Mouse (Mus musculus) liver, embryonic 11.5 days (tissue): ENCODE data around the gene Tsc1. TPM values are rescaled to one million over a fixed set of nuclear protein-coding genes. Genes with fewer than 3 reads are reported as not detected.
A peak's percentile ranks its signal among the peaks of the same experiment; 100 is the strongest.

Source experiments
- ATAC-seq: fragments of 200-750 bp; cut with Nextera tagmentation; replicated peaks from 2 replicates; pipeline ENCODE4 v1.8.0; 2017; ENCODE audit warnings: moderate number of reproducible peaks, mild to moderate bottlenecking, moderate TSS enrichment, moderate library complexity; ENCODE audit not compliant: low FRiP score
- DNase-seq: peaks from one replicate; pipeline ENCODE4 v3.0.0-alpha.2; 2017; ENCODE audit warnings: low spot score
- H3K27ac ChIP-seq: fragments of 300-500 bp; sonication (generic); 2 replicates; pipeline ENCODE4 v1.5.1; 2014; ENCODE audit warnings: mild to moderate bottlenecking, low read depth, low read length, control low read depth
- H3K27me3 ChIP-seq: fragments of 300-500 bp; sonication (generic); replicated peaks from 2 replicates; pipeline ENCODE4 v1.6.1; 2014; ENCODE audit warnings: low read length, mixed read lengths; ENCODE audit not compliant: control insufficient read depth, insufficient read depth
- H3K36me3 ChIP-seq: fragments of 300-500 bp; sonication (generic); 2 replicates; pipeline ENCODE4 v1.6.1; 2014; ENCODE audit warnings: mild to moderate bottlenecking, low read length, moderate library complexity, mixed read lengths; ENCODE audit not compliant: control insufficient read depth, insufficient read depth
- H3K4me1 ChIP-seq: fragments of 300-500 bp; sonication (generic); replicated peaks from 2 replicates; pipeline ENCODE4 v1.6.1; 2014; ENCODE audit warnings: low read length, mixed read lengths; ENCODE audit not compliant: control insufficient read depth, insufficient read depth
- H3K4me2 ChIP-seq: fragments of 300-500 bp; sonication (generic); 2 replicates; pipeline ENCODE4 v1.6.1; 2014; ENCODE audit warnings: mild to moderate bottlenecking, control low read depth, moderate library complexity
- H3K4me3 ChIP-seq: fragments of 300-500 bp; sonication (generic); 2 replicates; pipeline ENCODE4 v1.5.1; 2014; ENCODE audit warnings: low read depth, low read length, control low read depth
- H3K9ac ChIP-seq: fragments of 300-500 bp; sonication (generic); 2 replicates; pipeline ENCODE4 v1.6.1; 2014; ENCODE audit warnings: low read depth, low read length, control low read depth
- H3K9me3 ChIP-seq: fragments of 300-500 bp; sonication (generic); 2 replicates; pipeline ENCODE4 v1.6.1; 2016; ENCODE audit warnings: low read length, inconsistent platforms, mixed read lengths; ENCODE audit not compliant: control insufficient read depth
- WGBS: fragments of 180-500 bp; shearing (Covaris S2); extraction: QIAGEN DNeasy Blood & Tissue Kit; methylation state at CpG from one replicate; pipeline ENCODE4 v1.1.7; 2014; 5-methylcytosine and 5-hydroxymethylcytosine counted together
- polyA plus RNA-seq: library from polyadenylated mRNA; unstranded; fragments of >200 nt; fragmentation: Nextera tagmentation; extraction: Ambion mirVana; gene quantifications from 2 replicates; pipeline ENCODE4 v1.2.1, GENCODE M21; 2014

Gene Tsc1
- polyA plus RNA-seq, 1 experiment from 2014 or later, result 20.7 TPM

- 0 out of 2 replicates have a peak, but pooled peaks cover 2% of the 10 kb centered on the region for H3K4me1 ChIP-seq
- H3K4me3 ChIP-seq, result no peak overlapping the region
- no peaks in the 10 kb centered on the region for H3K27me3 ChIP-seq
- no peaks in the 10 kb centered on the region for H3K36me3 ChIP-seq
- H3K9ac ChIP-seq, result no peak overlapping the region
- ATAC-seq (no peak), DNase-seq (no peak)
- no peak overlapping the region for H3K4me2 ChIP-seq
- WGBS, result 79% methylated on average over 1 of the region's 1 CpGs
- no peaks in the 10 kb centered on the region for H3K9me3 ChIP-seq
- no peak overlapping the region for H3K27ac ChIP-seq
Observed at GRCm38 (mm10) chr2:28632626-28633025, 8.4 kb upstream of the Tsc1 start.

DNA sequence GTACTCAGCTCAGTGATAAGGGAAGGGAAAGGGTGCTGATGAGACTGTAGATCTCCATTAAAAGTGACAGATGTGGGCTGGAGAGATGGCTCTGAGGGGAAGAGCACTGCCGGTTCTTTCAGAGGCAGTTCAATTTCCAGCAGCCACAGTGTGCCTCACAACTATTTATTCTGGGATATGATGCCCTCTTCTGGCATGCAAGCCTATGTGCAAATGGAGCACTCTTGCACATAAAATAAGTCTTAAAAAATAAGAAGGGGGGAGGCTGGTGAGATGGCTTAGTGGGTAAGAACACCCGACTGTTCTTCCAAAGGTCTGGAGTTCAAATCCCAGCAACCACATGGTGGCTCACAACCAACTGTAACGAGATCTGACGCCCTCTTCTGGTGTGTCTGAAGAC lies 7.9 kb upstream of the Tsc1 start:
- ATAC-seq (no peak), DNase-seq (no peak)
- WGBS, result 38% methylated on average over 4 of the region's 4 CpGs
- Histone ChIP-seq H3K27me3 (no peaks in the 10 kb centered on the region), H3K4me3 (no peak overlapping the region), H3K4me1 (0 out of 2 replicates have a peak, but pooled peaks cover 2% of the 10 kb centered on the region), H3K27ac (no peak overlapping the region), H3K9ac (no peak overlapping the region), H3K9me3 (no peaks in the 10 kb centered on the region), H3K36me3 (no peaks in the 10 kb centered on the region), H3K4me2 (no peak overlapping the region)

- ATAC-seq (no peak), DNase-seq (no peak)
- H3K36me3 ChIP-seq, result no peaks in the 10 kb centered on the region
- WGBS, result 69% methylated on average over 1 of the region's 1 CpGs
- no peak overlapping the region for H3K27ac ChIP-seq
- H3K4me3 ChIP-seq, result no peak overlapping the region
- H3K9me3 ChIP-seq, result no peaks in the 10 kb centered on the region
- no peak overlapping the region for H3K4me2 ChIP-seq
- peaks cover 4% of the 10 kb centered on the region; the same call in 1 of the 2 replicates for H3K4me1 ChIP-seq
- H3K27me3 ChIP-seq, result no peaks in the 10 kb centered on the region
- no peak overlapping the region for H3K9ac ChIP-seq
Observed at GRCm38 (mm10) chr2:28635199-28635598, 5.8 kb upstream of the Tsc1 start.

GRCm38 (mm10) chr2:28637106-28637845 lies 3.8 kb upstream of the Tsc1 start:
- WGBS, result 76% methylated on average over 9 of the region's 9 CpGs
- DNase-seq, result no peak
- Histone ChIP-seq H3K36me3 (no peaks in the 10 kb centered on the region), H3K9me3 (no peaks in the 10 kb centered on the region), H3K4me2 (no peak overlapping the region), H3K27me3 (no peaks in the 10 kb centered on the region), H3K9ac (no peak overlapping the region), H3K27ac (no peak overlapping the region), H3K4me3 (no peak overlapping the region), H3K4me1 (peaks cover 12% of the 10 kb centered on the region)
- no peak for ATAC-seq

- Histone ChIP-seq H3K36me3 (no peaks in the 10 kb centered on the region), H3K9me3 (no peaks in the 10 kb centered on the region), H3K4me3 (no peak overlapping the region), H3K27me3 (no peaks in the 10 kb centered on the region), H3K4me2 (peak overlapping the region; percentile 55), H3K27ac (no peak overlapping the region), H3K4me1 (peaks cover 19% of the 10 kb centered on the region), H3K9ac (no peak overlapping the region)
- DNase-seq (no peak), ATAC-seq (no peak)
- 39% methylated on average over 9 of the region's 9 CpGs for WGBS
Observed at GRCm38 (mm10) chr2:28638352-28638751, 2.7 kb upstream of the Tsc1 start.

- peak overlapping the region; percentile 55 for H3K4me2 ChIP-seq
- no peak for ATAC-seq
- H3K9me3 ChIP-seq, result no peaks in the 10 kb centered on the region
- 9% methylated on average over 9 of the region's 9 CpGs for WGBS
- no peaks in the 10 kb centered on the region for H3K27me3 ChIP-seq
- H3K36me3 ChIP-seq, result no peaks in the 10 kb centered on the region
- peaks cover 19% of the 10 kb centered on the region for H3K4me1 ChIP-seq
- DNase-seq, result peak; percentile 62
- H3K27ac ChIP-seq, result no peak overlapping the region
- H3K9ac ChIP-seq, result 0 out of 2 replicates have a peak overlapping the region, but pooled peaks have one; percentile 13
- H3K4me3 ChIP-seq, result no peak overlapping the region
Observed at GRCm38 (mm10) chr2:28638886-28639285, 2.1 kb upstream of the Tsc1 start.

GRCm38 (mm10) chr2:28639794-28640193 lies 1.2 kb upstream of the Tsc1 start:
- H3K9ac ChIP-seq, result no peak overlapping the region
- H3K4me1 ChIP-seq, result peaks cover 23% of the 10 kb centered on the region
- 57% methylated on average over 7 of the region's 7 CpGs for WGBS
- DNase-seq (no peak), ATAC-seq (no peak)
- no peaks in the 10 kb centered on the region for H3K36me3 ChIP-seq
- no peak overlapping the region for H3K4me3 ChIP-seq
- no peaks in the 10 kb centered on the region for H3K9me3 ChIP-seq
- H3K27me3 ChIP-seq, result no peaks in the 10 kb centered on the region
- H3K4me2 ChIP-seq, result no peak overlapping the region
- no peak overlapping the region for H3K27ac ChIP-seq

- Histone ChIP-seq H3K9me3 (no peaks in the 10 kb centered on the region), H3K4me2 (peak overlapping the region; percentile 91), H3K36me3 (no peaks in the 10 kb centered on the region), H3K27ac (peak overlapping the region; percentile 75), H3K27me3 (no peaks in the 10 kb centered on the region), H3K4me1 (peaks cover 25% of the 10 kb centered on the region), H3K9ac (peak overlapping the region; percentile 93), H3K4me3 (peak overlapping the region; percentile 100)
- ATAC-seq (peak; percentile 43), DNase-seq (peak; percentile 65)
- 1% methylated on average over 42 of the region's 43 CpGs for WGBS
Observed at GRCm38 (mm10) chr2:28641435-28641941, 460 bp downstream of the Tsc1 start.

DNA sequence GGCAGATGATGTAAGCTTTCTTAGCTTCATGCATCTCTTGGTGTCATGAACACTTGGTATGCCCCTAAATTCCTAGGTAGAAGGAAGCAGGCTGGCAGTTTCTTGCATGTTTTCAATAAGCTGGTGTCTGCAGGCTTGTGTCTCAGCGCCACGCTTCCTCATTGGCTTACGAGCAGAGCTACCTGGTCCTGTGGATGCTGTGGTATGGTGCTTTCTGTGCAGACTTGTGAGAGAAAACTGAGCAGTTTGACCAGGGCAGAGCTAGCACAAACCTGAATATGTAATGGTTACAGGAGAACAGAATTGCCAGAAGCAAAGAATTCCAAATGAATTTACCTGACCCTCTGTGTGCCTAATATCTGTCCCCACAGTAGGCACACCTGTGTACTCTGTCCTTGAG lies 2.1 kb downstream of the Tsc1 start:
- 89% methylated on average over 3 of the region's 3 CpGs for WGBS
- Histone ChIP-seq H3K9me3 (no peaks in the 10 kb centered on the region), H3K4me3 (no peak overlapping the region), H3K4me1 (peaks cover 25% of the 10 kb centered on the region), H3K36me3 (no peaks in the 10 kb centered on the region), H3K27ac (no peak overlapping the region), H3K9ac (no peak overlapping the region), H3K27me3 (no peaks in the 10 kb centered on the region), H3K4me2 (no peak overlapping the region)
- ATAC-seq, result no peak
- no peak for DNase-seq
